Mouse (Mus musculus): ENCODE results near the gene Ypel2.
A peak's percentile ranks its signal among the peaks of the same experiment; 100 is the strongest.

The Ypel2 gene

GRCm38 (mm10) chr11:86960331-86960730 lies 33.2 kb downstream of the Ypel2 start:
- DNase-seq: peak; percentile 73 to 75

GRCm38 (mm10) chr11:86958721-86959675 lies 34.5 kb downstream of the Ypel2 start:
- peak; percentile 93 to 94 for DNase-seq

- DNase-seq: peak; percentile 40 to 55
Measured at GRCm38 (mm10) chr11:86958182-86958581, 35.3 kb downstream of the Ypel2 start.

- DNase-seq: no peak
Measured at GRCm38 (mm10) chr11:86956363-86956762, 37.1 kb downstream of the Ypel2 start.

- peak; percentile 39 to 69 for DNase-seq
Measured at GRCm38 (mm10) chr11:86954616-86955270, 38.8 kb downstream of the Ypel2 start.

GRCm38 (mm10) chr11:86953096-86953495 lies 40.4 kb downstream of the Ypel2 start:
- peak; percentile 51 to 54 for DNase-seq

GRCm38 (mm10) chr11:86952659-86953058 lies 40.8 kb downstream of the Ypel2 start:
- no peak for DNase-seq

GRCm38 (mm10) chr11:86951672-86952071 lies 41.8 kb downstream of the Ypel2 start:
- no peak for DNase-seq

- DNase-seq: peak in 1 of 2 experiments; percentile 37
Measured at GRCm38 (mm10) chr11:86950491-86950890, 43.0 kb downstream of the Ypel2 start.

- peak; percentile 40 to 44 for DNase-seq
Measured at GRCm38 (mm10) chr11:86949951-86950441, 43.5 kb downstream of the Ypel2 start.

- no peak for DNase-seq
Measured at GRCm38 (mm10) chr11:86946644-86947195, 46.8 kb downstream of the Ypel2 start.

GRCm38 (mm10) chr11:86945933-86946332 lies 47.6 kb downstream of the Ypel2 start:
- DNase-seq: no peak

- DNase-seq: no peak
Measured at GRCm38 (mm10) chr11:86945058-86945457, 48.4 kb downstream of the Ypel2 start.

GRCm38 (mm10) chr11:86944539-86944938 lies 49.0 kb downstream of the Ypel2 start:
- no peak for DNase-seq

GRCm38 (mm10) chr11:86941904-86942303 lies 51.6 kb downstream of the Ypel2 start:
- DNase-seq: no peak

- no peak for DNase-seq
Measured at GRCm38 (mm10) chr11:86939503-86939902, 54.0 kb downstream of the Ypel2 start.

GRCm38 (mm10) chr11:86938551-86938950 lies 55.0 kb downstream of the Ypel2 start:
- no peak for DNase-seq

GRCm38 (mm10) chr11:86938108-86938507 lies 55.4 kb downstream of the Ypel2 start:
- no peak for DNase-seq

GRCm38 (mm10) chr11:86936938-86937337 lies 56.6 kb downstream of the Ypel2 start:
- DNase-seq: peak in 1 of 2 experiments; percentile 27

GRCm38 (mm10) chr11:86934895-86935294 lies 58.6 kb downstream of the Ypel2 start:
- DNase-seq: no peak

- DNase-seq: peak; percentile 34 to 64
Measured at GRCm38 (mm10) chr11:86932201-86932600, 61.3 kb downstream of the Ypel2 start.

GRCm38 (mm10) chr11:86930636-86931180 lies 62.8 kb downstream of the Ypel2 start:
- DNase-seq: no peak

- DNase-seq: no peak
Measured at GRCm38 (mm10) chr11:86929985-86930384, 63.5 kb downstream of the Ypel2 start.
